In genomic region chr7:30322865-30323264, GRCm38 (mm10) we compare ENCODE assay signal across 8 mouse cellular contexts. TPM values are rescaled to one million over a fixed set of nuclear protein-coding genes. Genes with fewer than 3 reads are reported as not detected.
DNase-seq lines count a peak whose midpoint lies in the region; ATAC-seq and TF ChIP-seq lines count a peak whose summit lies in the region.

No protein-coding gene starts in this region.

- H3K9me3 ChIP-seq in forebrain, postnatal 0 days (ENCODE audit: low read length) = no peaks in the 10 kb centered on the region
- no peaks in the 10 kb centered on the region for H3K9me3 ChIP-seq in midbrain, embryonic 11.5 days (ENCODE audit: control insufficient read depth, low read length)

- no peak for DNase-seq in kidney, adult 2 months
- DNase-seq in kidney, postnatal 4 days = no peak
- DNase-seq in ES-CJ7 (ENCODE audit: low read depth, low spot score) = peak; percentile 48
- no peak for DNase-seq in forebrain, postnatal 0 days
- DNase-seq in midbrain, embryonic 11.5 days (ENCODE audit: low spot score, missing footprints) = no peak
- no peak for DNase-seq in gastrocnemius, postnatal 4 days (ENCODE audit: low spot score in 2 of 2)
- DNase-seq in cerebellum, postnatal 4 days (ENCODE audit: low spot score in 2 of 2) = no peak

- WGBS in kidney, adult 2 months = 17% methylated on average over 6 of the region's 6 CpGs
- 31% methylated on average over 6 of the region's 6 CpGs for WGBS in forebrain, postnatal 0 days
- 41% methylated on average over 6 of the region's 6 CpGs for WGBS in midbrain, embryonic 11.5 days

- no peak overlapping the region for H3K9ac ChIP-seq in forebrain, postnatal 0 days
- peak overlapping the region; percentile 90 for H3K9ac ChIP-seq in midbrain, embryonic 11.5 days (ENCODE audit: low read length)

- peak overlapping the region; percentile 92 for H3K27ac ChIP-seq in kidney, adult 2 months (ENCODE audit: insufficient read depth, low read depth, low read length)
- no peak overlapping the region for H3K27ac ChIP-seq in forebrain, postnatal 0 days (ENCODE audit: low read depth, low read length)
- H3K27ac ChIP-seq in midbrain, embryonic 11.5 days (ENCODE audit: low read depth, low read length) = peak overlapping the region; percentile 35; the same call in 1 of the 2 replicates

- no peak for TF ChIP-seq CTCF in kidney, adult 2 months (conservative IDR thresholded peaks at IDR 0.05; ENCODE audit: insufficient read depth, insufficient read length, low read depth, low read length)
- no peak for TF ChIP-seq CTCF in forebrain, postnatal 0 days (IDR thresholded peaks at IDR 0.05; ENCODE audit: low read depth)

- peak overlapping the region; percentile 80 for H3K4me2 ChIP-seq in forebrain, postnatal 0 days (ENCODE audit: low read depth)
- H3K4me2 ChIP-seq in midbrain, embryonic 11.5 days = peak overlapping the region; percentile 60

- H3K36me3 ChIP-seq in kidney, adult 2 months (ENCODE audit: control insufficient read depth, insufficient read depth, low read length) = no peaks in the 10 kb centered on the region
- H3K36me3 ChIP-seq in forebrain, postnatal 0 days (ENCODE audit: insufficient read depth) = no peaks in the 10 kb centered on the region
- H3K36me3 ChIP-seq in midbrain, embryonic 11.5 days (ENCODE audit: control insufficient read depth, insufficient read depth, low read length) = no peaks in the 10 kb centered on the region

- no peak for TF ChIP-seq POLR2A in kidney, adult 2 months (IDR thresholded peaks at IDR 0.05; ENCODE audit: low read depth, low read length)

- peak overlapping the region; percentile 47 for H3K4me3 ChIP-seq in kidney, adult 2 months (ENCODE audit: insufficient read depth, low read depth, low read length)
- no peak overlapping the region for H3K4me3 ChIP-seq in forebrain, postnatal 0 days (ENCODE audit: low read depth, low read length)
- peak overlapping the region; percentile 77 for H3K4me3 ChIP-seq in midbrain, embryonic 11.5 days (ENCODE audit: low read depth, low read length)

- no peaks in the 10 kb centered on the region for H3K27me3 ChIP-seq in kidney, adult 2 months (replicated peaks; ENCODE audit: control insufficient read depth, insufficient read depth, low read length)
- no peaks in the 10 kb centered on the region for H3K27me3 ChIP-seq in forebrain, postnatal 0 days (ENCODE audit: insufficient read depth, low read length)
- H3K27me3 ChIP-seq in midbrain, embryonic 11.5 days (ENCODE audit: control insufficient read depth, insufficient read depth, low read length) = no peaks in the 10 kb centered on the region

- ATAC-seq in forebrain, postnatal 0 days = no peak
- no peak for ATAC-seq in midbrain, embryonic 11.5 days (ENCODE audit: low FRiP score)
- ATAC-seq in erythroid progenitor cell, adult 5-6 weeks (replicated peaks; ENCODE audit: low FRiP score, poor library complexity, severe bottlenecking) = no peak

- peaks cover 25% of the 10 kb centered on the region; the same call in 1 of the 2 replicates for H3K4me1 ChIP-seq in kidney, adult 2 months (ENCODE audit: control insufficient read depth, insufficient read depth, low read length)
- peaks cover 7% of the 10 kb centered on the region for H3K4me1 ChIP-seq in forebrain, postnatal 0 days (ENCODE audit: insufficient read depth)
- peaks cover 14% of the 10 kb centered on the region for H3K4me1 ChIP-seq in midbrain, embryonic 11.5 days (ENCODE audit: control insufficient read depth, insufficient read depth, low read length)

RNA-seq across cellular contexts. Expression of gene Sdhaf1, which starts 0.8 kb away (rescaled TPM):
- polyA plus RNA-seq in kidney, adult 2 months (2012; rRNA removed) = 26.4 and 27.3 TPM in 2 replicates
- 9.8 and 14.6 TPM in 2 replicates for total RNA-seq in forebrain, postnatal 0 days (2014; rRNA removed)
- 18.4 and 20.7 TPM in 2 replicates for polyA plus RNA-seq in forebrain, postnatal 0 days (2015; fragmentation: Nextera tagmentation; extraction: Ambion mirVana)
- polyA plus RNA-seq in midbrain, embryonic 11.5 days (2014; fragmentation: Nextera tagmentation; extraction: Ambion mirVana) = 23.1 and 24.5 TPM in 2 replicates
- 2.5 TPM in 1 of 2 replicates, not detected in the other for total RNA-seq in erythroid progenitor cell, adult 5-6 weeks (2015; ENCODE audit: low replicate concordance)
- total RNA-seq in erythroid progenitor cell, adult 5-6 weeks (2017; ENCODE audit: low replicate concordance) = 0.45 and 0.64 TPM in 2 replicates
- 10 to 100 TPM; 12.0 to 13.2 TPM for total RNA-seq in gastrocnemius, postnatal 4 days (2021)

RNA-seq across cellular contexts. Expression of gene E130208F15Rik, which starts 1.3 kb away (rescaled TPM):
- 0.42 and 1.1 TPM in 2 replicates for polyA plus RNA-seq in kidney, adult 2 months (2012; rRNA removed)
- 0.52 TPM in 1 of 2 replicates, not detected in the other for total RNA-seq in forebrain, postnatal 0 days (2014; rRNA removed)
- 0.31 TPM in 1 of 2 replicates, not detected in the other for polyA plus RNA-seq in forebrain, postnatal 0 days (2015; fragmentation: Nextera tagmentation; extraction: Ambion mirVana)
- polyA plus RNA-seq in midbrain, embryonic 11.5 days (2014; fragmentation: Nextera tagmentation; extraction: Ambion mirVana) = 0.52 TPM in 1 of 2 replicates, not detected in the other
- total RNA-seq in erythroid progenitor cell, adult 5-6 weeks (2015; ENCODE audit: low replicate concordance) = not detected in 2 replicates
- total RNA-seq in erythroid progenitor cell, adult 5-6 weeks (2017; ENCODE audit: low replicate concordance) = 0.39 TPM in 1 of 2 replicates, not detected in the other
- 1 to 10 TPM; 1.2 to 1.4 TPM for total RNA-seq in gastrocnemius, postnatal 4 days (2021)

RNA-seq across cellular contexts. Expression of gene Syne4, which starts 8.3 kb away (rescaled TPM):
- polyA plus RNA-seq in kidney, adult 2 months (2012; rRNA removed) = 162 and 170 TPM in 2 replicates
- total RNA-seq in forebrain, postnatal 0 days (2014; rRNA removed) = 5.2 and 6.5 TPM in 2 replicates
- 1.8 and 4.5 TPM in 2 replicates for polyA plus RNA-seq in forebrain, postnatal 0 days (2015; fragmentation: Nextera tagmentation; extraction: Ambion mirVana)
- polyA plus RNA-seq in midbrain, embryonic 11.5 days (2014; fragmentation: Nextera tagmentation; extraction: Ambion mirVana) = 8.2 and 8.4 TPM in 2 replicates
- not detected in 2 replicates for total RNA-seq in erythroid progenitor cell, adult 5-6 weeks (2015; ENCODE audit: low replicate concordance)
- total RNA-seq in erythroid progenitor cell, adult 5-6 weeks (2017; ENCODE audit: low replicate concordance) = not detected in 2 replicates
- total RNA-seq in gastrocnemius, postnatal 4 days (2021) = 1 to 10 TPM; 2.5 to 3.8 TPM

RNA-seq across cellular contexts. Expression of gene Alkbh6, which starts 14.3 kb away (rescaled TPM):
- 99.0 and 122 TPM in 2 replicates for polyA plus RNA-seq in kidney, adult 2 months (2012; rRNA removed)
- 70.5 and 74.1 TPM in 2 replicates for total RNA-seq in forebrain, postnatal 0 days (2014; rRNA removed)
- 117 and 127 TPM in 2 replicates for polyA plus RNA-seq in forebrain, postnatal 0 days (2015; fragmentation: Nextera tagmentation; extraction: Ambion mirVana)
- 84.3 and 86.0 TPM in 2 replicates for polyA plus RNA-seq in midbrain, embryonic 11.5 days (2014; fragmentation: Nextera tagmentation; extraction: Ambion mirVana)
- 2.5 and 11.3 TPM in 2 replicates for total RNA-seq in erythroid progenitor cell, adult 5-6 weeks (2015; ENCODE audit: low replicate concordance)
- total RNA-seq in erythroid progenitor cell, adult 5-6 weeks (2017; ENCODE audit: low replicate concordance) = 4.2 TPM in 1 of 2 replicates, not detected in the other
- total RNA-seq in gastrocnemius, postnatal 4 days (2021) = 10 to 100 TPM; 25.0 to 26.5 TPM

RNA-seq across cellular contexts. Expression of gene Clip3, which starts 31.3 kb away (rescaled TPM):
- polyA plus RNA-seq in kidney, adult 2 months (2012; rRNA removed) = 4.2 and 4.9 TPM in 2 replicates
- total RNA-seq in forebrain, postnatal 0 days (2014; rRNA removed) = 105 and 108 TPM in 2 replicates
- 178 and 186 TPM in 2 replicates for polyA plus RNA-seq in forebrain, postnatal 0 days (2015; fragmentation: Nextera tagmentation; extraction: Ambion mirVana)
- polyA plus RNA-seq in midbrain, embryonic 11.5 days (2014; fragmentation: Nextera tagmentation; extraction: Ambion mirVana) = 66.6 and 92.0 TPM in 2 replicates
- not detected in 2 replicates for total RNA-seq in erythroid progenitor cell, adult 5-6 weeks (2015; ENCODE audit: low replicate concordance)
- not detected in 2 replicates for total RNA-seq in erythroid progenitor cell, adult 5-6 weeks (2017; ENCODE audit: low replicate concordance)
- total RNA-seq in gastrocnemius, postnatal 4 days (2021) = 10 to 100 TPM; 29.8 to 42.1 TPM
